Mouse (Mus musculus) megakaryocyte, adult 5-6 weeks (primary cell): ENCODE measurements around the gene Emd. TPM values are rescaled to one million over a fixed set of nuclear protein-coding genes. Genes with fewer than 3 reads are reported as not detected.
A peak's percentile ranks its signal among the peaks of the same experiment; 100 is the strongest.

ENCODE experiments used
- ATAC-seq: 2 replicates; pipeline ENCODE4 v1.8.0; 2016; ENCODE audit warnings: mild to moderate bottlenecking, inconsistent platforms; ENCODE audit not compliant: poor library complexity, severe bottlenecking
- total RNA-seq, 2 experiments: library from RNA; stranded (forward) in 1 of 2; stranded (reverse) in 1 of 2; fragments of 153-499, 151-499 nt in 1 of 2; fragments of 221-1000, 200-1000 nt in 1 of 2; gene quantifications; 2 replicates each; pipeline versions ENCODE4 v1.2.3 to v1.2.4; 2015 to 2017

The Emd gene
- total RNA-seq, 2 experiments from 2014 or later = 73.3 to 89.4 TPM

- ATAC-seq = no peak
Measured at GRCm38 (mm10) chrX:74273422-74274322, 19.2 kb downstream of the Emd start.

GRCm38 (mm10) chrX:74277916-74278315 is 23.4 kb downstream of the Emd start:
- peak; percentile 31 for ATAC-seq

GRCm38 (mm10) chrX:74281041-74281731 is 26.7 kb downstream of the Emd start:
- ATAC-seq = no peak

- peak; percentile 84 for ATAC-seq
Measured at GRCm38 (mm10) chrX:74281732-74282394, 27.4 kb downstream of the Emd start, which contains the start of the genes Taz and Dnase1l1. TSS of gene Taz (plus strand) at chrX:74281912. TSS of gene Dnase1l1 (minus strand) at chrX:74282337.

GRCm38 (mm10) chrX:74282395-74283091 is 28.1 kb downstream of the Emd start:
- ATAC-seq = peak; percentile 85

- no peak for ATAC-seq
Measured at GRCm38 (mm10) chrX:74283092-74283437, 28.6 kb downstream of the Emd start.

- no peak for ATAC-seq
Measured at GRCm38 (mm10) chrX:74293431-74293830, 38.9 kb downstream of the Emd start.

- ATAC-seq = peak; percentile 98
Measured at GRCm38 (mm10) chrX:74296538-74297448, 42.3 kb downstream of the Emd start, which contains the start of gene Atp6ap1. TSS of gene Atp6ap1 (plus strand) at chrX:74297097.

- ATAC-seq = no peak
Measured at GRCm38 (mm10) chrX:74298348-74298747, 43.9 kb downstream of the Emd start.

- ATAC-seq = peak; percentile 56
Measured at GRCm38 (mm10) chrX:74299721-74300120, 45.2 kb downstream of the Emd start.

- peak; percentile 98 for ATAC-seq
Measured at GRCm38 (mm10) chrX:74304867-74305700, 50.6 kb downstream of the Emd start, which contains the start of gene Gdi1. TSS of gene Gdi1 (plus strand) at chrX:74304998.

Other genes with a start within 250 kb of the Emd start
- 46.4 and 55.3 TPM in 2 replicates for gene Irak1, start 230.8 kb upstream of the Emd start, total RNA-seq (2015)
- 32.3 and 46.0 TPM in 2 replicates for gene Irak1, start 230.8 kb upstream of the Emd start, total RNA-seq (2017)
- gene Opn1mw, start 127.2 kb upstream of the Emd start, total RNA-seq (2015) = not detected in 2 replicates
- not detected in 2 replicates for gene Opn1mw, start 127.2 kb upstream of the Emd start, total RNA-seq (2017)
- 15.2 and 16.4 TPM in 2 replicates for gene Mecp2, start 119.3 kb upstream of the Emd start, total RNA-seq (2015)
- 16.9 and 17.7 TPM in 2 replicates for gene Mecp2, start 119.3 kb upstream of the Emd start, total RNA-seq (2017)
- gene Tex28, start 86.8 kb upstream of the Emd start, total RNA-seq (2015) = not detected in 2 replicates
- gene Tex28, start 86.8 kb upstream of the Emd start, total RNA-seq (2017) = not detected in 2 replicates
- not detected in 2 replicates for gene Tktl1, start 77.4 kb upstream of the Emd start, total RNA-seq (2015)
- gene Tktl1, start 77.4 kb upstream of the Emd start, total RNA-seq (2017) = not detected in 2 replicates
- 614 and 619 TPM in 2 replicates for gene Flna, start 4.9 kb upstream of the Emd start, total RNA-seq (2015)
- gene Flna, start 4.9 kb upstream of the Emd start, total RNA-seq (2017) = 2,027 and 2,122 TPM in 2 replicates
- gene Rpl10, start 16.1 kb downstream of the Emd start, total RNA-seq (2015) = 2,650 and 3,055 TPM in 2 replicates
- gene Rpl10, start 16.1 kb downstream of the Emd start, total RNA-seq (2017) = 1,311 and 1,465 TPM in 2 replicates
- 45.2 and 49.3 TPM in 2 replicates for gene Taz, start 27.2 kb downstream of the Emd start, total RNA-seq (2015)
- 28.1 and 33.1 TPM in 2 replicates for gene Taz, start 27.2 kb downstream of the Emd start, total RNA-seq (2017)
- gene Dnase1l1, start 27.6 kb downstream of the Emd start, total RNA-seq (2015) = 105 and 116 TPM in 2 replicates
- gene Dnase1l1, start 27.6 kb downstream of the Emd start, total RNA-seq (2017) = 63.8 and 69.1 TPM in 2 replicates
- gene Atp6ap1, start 42.4 kb downstream of the Emd start, total RNA-seq (2015) = 229 and 231 TPM in 2 replicates
- 218 and 254 TPM in 2 replicates for gene Atp6ap1, start 42.4 kb downstream of the Emd start, total RNA-seq (2017)
- 133 and 170 TPM in 2 replicates for gene Gdi1, start 50.3 kb downstream of the Emd start, total RNA-seq (2015)
- gene Gdi1, start 50.3 kb downstream of the Emd start, total RNA-seq (2017) = 44.6 and 70.5 TPM in 2 replicates
- gene Fam50a, start 58.3 kb downstream of the Emd start, total RNA-seq (2015) = 43.2 and 51.5 TPM in 2 replicates
- gene Fam50a, start 58.3 kb downstream of the Emd start, total RNA-seq (2017) = 42.8 and 63.1 TPM in 2 replicates
- gene Plxna3, start 74.4 kb downstream of the Emd start, total RNA-seq (2015) = 0.09 and 0.50 TPM in 2 replicates
- gene Plxna3, start 74.4 kb downstream of the Emd start, total RNA-seq (2017) = 0.57 and 0.70 TPM in 2 replicates
- 53.3 and 55.1 TPM in 2 replicates for gene Lage3, start 98.9 kb downstream of the Emd start, total RNA-seq (2015)
- 16.0 and 20.2 TPM in 2 replicates for gene Lage3, start 98.9 kb downstream of the Emd start, total RNA-seq (2017)
- gene Ubl4a, start 118.5 kb downstream of the Emd start, total RNA-seq (2015) = 27.0 and 32.0 TPM in 2 replicates
- gene Ubl4a, start 118.5 kb downstream of the Emd start, total RNA-seq (2017) = 11.5 and 13.1 TPM in 2 replicates
- gene Slc10a3, start 118.7 kb downstream of the Emd start, total RNA-seq (2015) = 18.4 and 24.3 TPM in 2 replicates
- 12.3 and 12.9 TPM in 2 replicates for gene Slc10a3, start 118.7 kb downstream of the Emd start, total RNA-seq (2017)
- 13.5 and 14.6 TPM in 2 replicates for gene Fam3a, start 138.6 kb downstream of the Emd start, total RNA-seq (2015)
- 15.5 and 15.8 TPM in 2 replicates for gene Fam3a, start 138.6 kb downstream of the Emd start, total RNA-seq (2017)
- 8.8 and 11.7 TPM in 2 replicates for gene Ikbkg, start 138.6 kb downstream of the Emd start, total RNA-seq (2015)
- 31.9 and 50.0 TPM in 2 replicates for gene Ikbkg, start 138.6 kb downstream of the Emd start, total RNA-seq (2017)
- gene G6pdx, start 174.5 kb downstream of the Emd start, total RNA-seq (2015) = 384 and 417 TPM in 2 replicates
- gene G6pdx, start 174.5 kb downstream of the Emd start, total RNA-seq (2017) = 261 and 303 TPM in 2 replicates
- not detected in 2 replicates for gene Gm6880, start 226.7 kb downstream of the Emd start, total RNA-seq (2015)
- not detected in 2 replicates for gene Gm6880, start 226.7 kb downstream of the Emd start, total RNA-seq (2017)